In genomic region chr9:106534975-106535374, GRCm38 (mm10) we compare ENCODE assay signal across 32 mouse cellular contexts. TPM values are rescaled to one million over a fixed set of nuclear protein-coding genes. Genes with fewer than 3 reads are reported as not detected.
DNase-seq lines count a peak whose midpoint lies in the region; TF ChIP-seq lines count a peak whose summit lies in the region.
"Had no signal": no experiment of that assay in that cellular context is flagged by ENCODE, and none has a peak within 500 bp of the region (broad histone marks: within the 10 kb centered on the region; RNA-seq: fewer than 3 reads in every experiment).

No protein-coding gene starts in this region.

- intact Hi-C loops in left cerebral cortex, adult 2 months (cut with DNase I), result loop anchor here (2.0 to 5.0 kb wide), 3 partner anchors 47 to 108 kb away; no protein-coding TSS in a partner anchor

- TF ChIP-seq CTCF in left cerebral cortex, adult 2 months (IDR thresholded peaks at IDR 0.05), result no peak

- peak; percentile 26 for DNase-seq in layer of hippocampus, adult 11-12 months (ENCODE audit: low spot score)
- no peak for DNase-seq in layer of hippocampus, postnatal 10 days (ENCODE audit: low spot score in 2 of 2)
- peak; percentile 15 to 20 for DNase-seq in right cerebral cortex, adult 2 months (ENCODE audit: low spot score in 2 of 2)
- DNase-seq in right cerebral cortex, postnatal 25 days, result no peak
- peak in 1 of 2 experiments; percentile 23 for DNase-seq in left cerebral cortex, adult 2 months (ENCODE audit: extremely low spot score in 1 of 2, low spot score in 2 of 2)
- DNase-seq in heart, postnatal 4 days, result no peak
- no peak for DNase-seq in cerebellum, adult 11 months
- DNase-seq in urinary bladder, postnatal 10 days (ENCODE audit: low spot score), result no peak
- DNase-seq: adrenal gland, postnatal 25 days; cerebellum, adult 2 months; cerebellum, postnatal 14 days; gastrocnemius, adult 2 months; gastrocnemius, postnatal 36 days; heart, postnatal 10 days; kidney, adult 11 months; kidney, postnatal 14 days; liver; lung, adult 2 months; lung, postnatal 10 days; thymus, postnatal 14 days had no signal

- peak overlapping the region; percentile 59; the same call in 1 of the 2 replicates for H3K27ac ChIP-seq in left cerebral cortex, adult 2 months
- H3K27ac ChIP-seq: gastrocnemius, adult 2 months; heart, embryonic 13.5 days; hindbrain, embryonic 10.5 days; hindbrain, embryonic 15.5 days; liver, embryonic 14.5 days; midbrain, embryonic 10.5 days; midbrain, embryonic 15.5 days; neural tube, embryonic 15.5 days had no signal

- no peak overlapping the region for H3K4me3 ChIP-seq in left cerebral cortex, adult 2 months
- H3K4me3 ChIP-seq: erythroblast, embryonic 14.5 days; gastrocnemius, adult 2 months; heart, embryonic 13.5 days; hindbrain, embryonic 10.5 days; hindbrain, embryonic 15.5 days; midbrain, embryonic 10.5 days; midbrain, embryonic 15.5 days; neural tube, embryonic 15.5 days had no signal

RNA-seq across cellular contexts. Expression of gene Iqcf5, which starts 20.6 kb away (rescaled TPM):
- total RNA-seq in layer of hippocampus, postnatal 10 days (2021), result 1 to 10 TPM in 1 of 2 experiments, not detected in 1; 1.5 TPM
- total RNA-seq in left cerebral cortex, adult 2 months (2021), result not detected
- not detected for total RNA-seq in heart, postnatal 4 days (2021)
- total RNA-seq: adrenal gland, adult 18-20 months; adrenal gland, postnatal 25 days; gastrocnemius, adult 2 months; gastrocnemius, postnatal 36 days; heart, adult 8-10 months; heart, postnatal 10 days had no signal

RNA-seq across cellular contexts. Expression of gene Iqcf3, which starts 26.5 kb away (rescaled TPM):
- total RNA-seq in layer of hippocampus, postnatal 10 days (2021), result not detected
- not detected for total RNA-seq in left cerebral cortex, adult 2 months (2021)
- not detected for total RNA-seq in heart, postnatal 4 days (2021)
- total RNA-seq: adrenal gland, adult 18-20 months; adrenal gland, postnatal 25 days; gastrocnemius, adult 2 months; gastrocnemius, postnatal 36 days; heart, adult 8-10 months; heart, postnatal 10 days; layer of hippocampus, postnatal 14 days; MEL had no signal

RNA-seq across cellular contexts. Expression of gene Iqcf1, which starts 35.2 kb away (rescaled TPM):
- total RNA-seq in layer of hippocampus, postnatal 10 days (2021), result not detected
- not detected for total RNA-seq in left cerebral cortex, adult 2 months (2021)
- total RNA-seq in heart, postnatal 4 days (2021), result not detected
- total RNA-seq: adrenal gland, adult 18-20 months; adrenal gland, postnatal 25 days; gastrocnemius, adult 2 months; gastrocnemius, postnatal 36 days; heart, adult 8-10 months; heart, postnatal 10 days; layer of hippocampus, postnatal 14 days; MEL had no signal

RNA-seq across cellular contexts. Expression of gene Iqcf4, which starts 35.8 kb away (rescaled TPM):
- not detected for total RNA-seq in layer of hippocampus, postnatal 10 days (2021)
- not detected for total RNA-seq in left cerebral cortex, adult 2 months (2021)
- not detected for total RNA-seq in heart, postnatal 4 days (2021)
- total RNA-seq: adrenal gland, adult 18-20 months; adrenal gland, postnatal 25 days; gastrocnemius, adult 2 months; gastrocnemius, postnatal 36 days; heart, adult 8-10 months; heart, postnatal 10 days; layer of hippocampus, postnatal 14 days; MEL had no signal

RNA-seq across cellular contexts. Expression of gene Parp3, which starts 58.2 kb away (rescaled TPM):
- 1 to 10 TPM; 2.4 to 2.8 TPM for total RNA-seq in layer of hippocampus, postnatal 10 days (2021)
- total RNA-seq in left cerebral cortex, adult 2 months (2021), result 1 to 10 TPM; 4.4 to 4.9 TPM
- 1 to 10 TPM; 7.5 to 8.3 TPM for total RNA-seq in heart, postnatal 4 days (2021)

Comparison
In these comparisons a context has a peak if more than half of its experiments do, and no peak if none do; other contexts are left out.
1. DNase-seq: peak in layer of hippocampus, adult 11-12 months (single experiment) and right cerebral cortex, adult 2 months (2 of 2); none in layer of hippocampus, postnatal 10 days (0 of 2), right cerebral cortex, postnatal 25 days (single experiment), heart, postnatal 4 days (single experiment), cerebellum, adult 11 months (single experiment) and urinary bladder, postnatal 10 days (single experiment).